Mouse (Mus musculus): ENCODE results near the gene Foxn3. TPM values are rescaled to one million over a fixed set of nuclear protein-coding genes. Genes with fewer than 3 reads are reported as not detected.

Gene Foxn3
- polyA plus RNA-seq, 1 experiment from 2014 or later, result 111 TPM

DNA sequence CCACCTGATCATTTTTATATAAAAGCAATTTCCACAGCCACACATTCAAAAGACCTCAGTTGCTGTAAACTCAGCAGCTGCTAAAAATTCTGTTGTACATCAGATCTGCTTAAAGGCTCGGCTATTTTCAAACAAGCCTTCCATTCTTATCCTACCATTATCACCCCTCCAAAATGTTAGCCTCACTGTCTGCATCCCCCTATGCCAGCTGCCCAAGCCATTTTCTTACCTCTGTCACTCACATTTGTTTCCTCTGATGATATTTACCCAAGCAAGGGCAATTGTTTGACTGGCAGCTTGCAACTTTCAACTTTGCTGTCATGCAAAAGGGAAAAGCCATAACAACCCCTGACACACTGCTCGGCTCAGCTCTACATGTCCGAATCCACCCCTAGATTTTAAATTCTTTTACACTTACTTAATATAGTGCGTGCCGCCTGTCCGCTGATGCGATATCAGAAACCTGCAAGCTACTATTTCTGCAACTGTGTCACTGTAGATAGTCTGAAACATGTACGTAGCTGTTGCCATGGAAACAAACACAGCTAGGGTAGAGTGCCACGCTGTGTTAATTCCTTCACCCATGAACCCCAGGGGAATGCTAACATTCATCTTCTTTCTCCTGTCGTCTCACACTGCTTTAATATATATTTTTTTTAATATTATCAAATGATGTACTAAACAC lies 105.7 kb downstream of the Foxn3 start:
- Histone ChIP-seq H3K27ac (no peak overlapping the region), H3K4me3 (no peak overlapping the region), H3K9ac (no peak overlapping the region), H3K4me2 (no peak overlapping the region), H3K9me3 (no peaks in the 10 kb centered on the region), H3K27me3 (no peaks in the 10 kb centered on the region), H3K36me3 (no peaks in the 10 kb centered on the region), H3K4me1 (peaks cover 7% of the 10 kb centered on the region; the same call in 1 of the 2 replicates)
- ATAC-seq (ENCODE audit: insufficient number of reproducible peaks, insufficient read depth, low FRiP score, low TSS enrichment, low read depth), result no peak
- WGBS, result 72% methylated on average over 10 of the region's 10 CpGs

DNA sequence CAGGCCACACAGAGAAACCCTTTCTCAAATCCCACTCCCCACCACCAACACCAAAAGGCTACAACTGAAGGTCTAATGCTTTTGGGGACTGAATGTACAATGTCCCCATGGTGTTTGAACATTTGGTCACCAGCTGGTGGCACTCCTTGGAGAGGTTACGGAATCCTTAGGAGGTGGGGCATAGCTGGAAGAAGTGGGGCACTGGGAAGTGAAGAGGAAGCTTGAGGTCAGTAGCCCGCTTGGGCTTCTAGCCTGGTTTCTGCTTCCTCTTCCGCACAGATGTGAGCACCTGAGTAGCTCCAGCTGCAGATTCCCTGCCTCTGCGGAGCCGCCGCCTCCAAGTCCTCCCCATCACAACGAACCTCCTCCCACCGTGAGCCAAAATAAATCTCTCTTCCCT lies 107.8 kb downstream of the Foxn3 start:
- WGBS, result 87% methylated on average over 8 of the region's 8 CpGs
- ATAC-seq (ENCODE audit: insufficient number of reproducible peaks, insufficient read depth, low FRiP score, low TSS enrichment, low read depth), result no peak
- Histone ChIP-seq H3K36me3 (no peaks in the 10 kb centered on the region), H3K9ac (no peak overlapping the region), H3K9me3 (no peaks in the 10 kb centered on the region), H3K27ac (no peak overlapping the region), H3K4me1 (peaks cover 7% of the 10 kb centered on the region; the same call in 1 of the 2 replicates), H3K4me2 (no peak overlapping the region), H3K4me3 (no peak overlapping the region), H3K27me3 (no peaks in the 10 kb centered on the region)

DNA sequence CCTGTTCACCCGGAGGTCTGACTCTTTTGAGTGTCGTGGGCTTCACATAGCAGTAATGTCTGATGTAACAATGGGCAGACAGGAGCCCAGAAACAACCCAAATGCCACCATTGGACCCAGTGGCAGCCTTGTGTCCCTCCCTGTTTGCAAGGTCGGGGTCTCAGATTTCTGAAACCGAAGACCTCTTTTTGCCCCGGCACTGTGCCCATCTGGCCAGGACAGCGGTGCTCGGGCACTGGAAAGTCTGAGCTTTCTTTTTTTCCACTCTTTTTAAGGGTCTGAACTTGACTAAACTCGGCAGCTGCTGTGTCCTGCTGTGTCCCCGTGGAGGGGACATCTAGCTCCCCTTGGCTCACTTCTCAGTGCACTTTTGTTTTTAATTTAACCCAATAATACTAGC lies 109.0 kb downstream of the Foxn3 start:
- Histone ChIP-seq H3K27me3 (no peaks in the 10 kb centered on the region), H3K4me1 (peaks cover 7% of the 10 kb centered on the region; the same call in 1 of the 2 replicates), H3K9ac (no peak overlapping the region), H3K36me3 (no peaks in the 10 kb centered on the region), H3K4me3 (no peak overlapping the region), H3K4me2 (no peak overlapping the region), H3K9me3 (no peaks in the 10 kb centered on the region), H3K27ac (no peak overlapping the region)
- WGBS, result 50% methylated on average over 9 of the region's 9 CpGs
- ATAC-seq (ENCODE audit: insufficient number of reproducible peaks, insufficient read depth, low FRiP score, low TSS enrichment, low read depth), result no peak

DNA sequence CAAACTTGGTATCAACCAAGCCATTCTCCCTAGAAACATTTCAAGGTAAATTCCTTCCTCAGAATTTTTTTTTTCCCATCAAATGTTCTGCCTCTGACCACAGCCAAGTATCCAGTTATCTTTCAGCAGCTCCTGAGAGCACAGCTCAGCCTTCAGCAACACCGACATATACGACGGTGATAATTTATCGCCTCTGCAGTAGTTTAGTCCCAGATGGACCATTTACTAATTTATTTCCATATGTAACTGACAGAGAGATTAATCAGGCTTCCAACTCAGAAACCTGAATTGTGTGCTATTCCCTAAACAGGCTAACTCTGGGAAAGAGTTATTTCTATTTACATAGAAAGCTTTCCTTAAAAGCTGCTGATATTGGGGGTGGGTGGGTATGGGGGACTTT lies 109.6 kb downstream of the Foxn3 start:
- H3K9me3 ChIP-seq, result no peaks in the 10 kb centered on the region
- H3K27ac ChIP-seq, result no peak overlapping the region
- H3K36me3 ChIP-seq, result no peaks in the 10 kb centered on the region
- no peak overlapping the region for H3K4me2 ChIP-seq
- H3K4me1 ChIP-seq, result peaks cover 7% of the 10 kb centered on the region; the same call in 1 of the 2 replicates
- no peak overlapping the region for H3K9ac ChIP-seq
- 81% methylated on average over 4 of the region's 4 CpGs for whole genome bisulfite sequencing
- H3K4me3 ChIP-seq, result no peak overlapping the region
- ATAC-seq (ENCODE audit: insufficient number of reproducible peaks, insufficient read depth, low FRiP score, low TSS enrichment, low read depth), result no peak
- H3K27me3 ChIP-seq, result no peaks in the 10 kb centered on the region

DNA sequence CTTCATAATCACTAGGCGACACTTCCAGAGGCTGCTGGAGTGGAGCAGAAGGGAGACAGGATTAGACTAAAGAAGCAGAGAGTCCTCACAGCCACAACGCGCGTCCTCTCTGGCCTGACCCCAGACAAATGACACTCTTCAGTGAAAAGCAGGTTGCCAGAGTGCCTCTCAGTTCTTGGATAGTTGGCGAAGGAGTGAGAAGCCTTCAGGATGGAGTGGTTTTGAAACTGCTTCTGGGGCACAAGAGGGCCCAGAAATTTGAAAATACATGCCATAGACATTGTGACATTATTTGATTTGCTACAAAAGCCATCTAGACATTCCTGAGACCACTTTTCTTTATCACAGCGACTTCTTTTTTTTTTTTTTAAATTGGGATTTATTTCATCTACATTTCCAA lies 113.3 kb downstream of the Foxn3 start:
- H3K27me3 ChIP-seq, result no peaks in the 10 kb centered on the region
- H3K36me3 ChIP-seq, result no peaks in the 10 kb centered on the region
- WGBS, result 96% methylated on average over 6 of the region's 6 CpGs
- H3K4me2 ChIP-seq, result no peak overlapping the region
- no peak for ATAC-seq (ENCODE audit: insufficient number of reproducible peaks, insufficient read depth, low FRiP score, low TSS enrichment, low read depth)
- H3K9ac ChIP-seq, result no peak overlapping the region
- H3K9me3 ChIP-seq, result no peaks in the 10 kb centered on the region
- H3K4me3 ChIP-seq, result no peak overlapping the region
- H3K27ac ChIP-seq, result no peak overlapping the region
- peaks cover 8% of the 10 kb centered on the region for H3K4me1 ChIP-seq

DNA sequence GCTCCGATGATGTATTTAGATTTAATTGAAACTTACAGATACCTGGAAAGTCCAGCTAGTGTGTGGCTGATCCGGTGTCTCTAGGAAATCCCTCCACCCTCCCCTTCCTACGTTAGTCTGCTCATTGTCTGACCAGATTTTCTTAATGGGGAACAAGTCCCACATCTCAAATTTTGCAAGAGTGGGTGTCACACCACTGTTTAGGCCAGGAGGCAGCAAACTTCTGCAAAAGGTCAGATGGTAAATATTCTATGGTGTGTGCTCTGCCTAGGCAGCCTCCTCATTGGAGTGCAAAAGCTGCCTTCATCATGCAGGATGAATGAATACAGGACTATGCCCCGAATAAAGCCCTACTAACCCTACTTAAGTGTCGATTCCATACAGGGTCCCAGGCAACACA lies 115.6 kb downstream of the Foxn3 start:
- no peak for ATAC-seq (ENCODE audit: insufficient number of reproducible peaks, insufficient read depth, low FRiP score, low TSS enrichment, low read depth)
- H3K27me3 ChIP-seq, result no peaks in the 10 kb centered on the region
- H3K4me3 ChIP-seq, result no peak overlapping the region
- no peaks in the 10 kb centered on the region for H3K36me3 ChIP-seq
- H3K4me1 ChIP-seq, result peaks cover 19% of the 10 kb centered on the region
- no peaks in the 10 kb centered on the region for H3K9me3 ChIP-seq
- WGBS, result 83% methylated on average over 5 of the region's 5 CpGs
- H3K9ac ChIP-seq, result no peak overlapping the region
- no peak overlapping the region for H3K4me2 ChIP-seq
- H3K27ac ChIP-seq, result no peak overlapping the region

DNA sequence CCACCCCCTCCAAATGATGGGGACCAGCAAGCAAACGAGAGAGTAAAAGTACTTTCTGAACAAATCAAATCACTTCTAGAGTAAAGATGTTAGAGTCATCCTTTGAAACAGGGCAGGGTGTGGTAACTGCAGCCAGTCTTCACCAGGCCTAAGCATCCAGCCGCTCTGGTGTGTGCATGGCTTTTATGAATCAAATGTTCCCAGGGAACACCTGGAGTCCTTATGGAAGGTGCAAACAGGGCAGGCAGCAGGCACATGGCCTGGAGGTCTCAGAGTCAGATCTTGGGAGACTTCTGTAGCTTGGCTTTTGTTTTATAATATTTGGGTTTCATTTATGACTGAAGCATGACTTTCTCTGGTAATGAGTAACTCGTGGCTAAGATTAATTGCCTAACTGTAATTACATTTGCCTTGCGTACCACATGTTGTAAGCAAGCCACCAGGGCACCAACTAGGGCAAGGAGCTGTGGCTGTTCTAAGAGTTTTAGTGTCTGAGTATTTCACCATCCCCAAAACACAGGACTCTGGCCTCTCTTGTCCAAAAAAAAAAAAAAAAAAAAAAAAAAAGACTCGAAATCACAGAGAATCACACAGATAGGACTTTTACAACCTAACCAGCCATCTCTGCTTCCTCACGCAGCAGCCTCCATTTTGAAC lies 118.2 kb downstream of the Foxn3 start:
- no peak overlapping the region for H3K4me2 ChIP-seq
- H3K4me3 ChIP-seq, result no peak overlapping the region
- no peaks in the 10 kb centered on the region for H3K36me3 ChIP-seq
- H3K27ac ChIP-seq, result peak overlapping the region; percentile 28; the same call in 1 of the 2 replicates
- no peaks in the 10 kb centered on the region for H3K27me3 ChIP-seq
- H3K4me1 ChIP-seq, result peaks cover 19% of the 10 kb centered on the region
- WGBS, result 57% methylated on average over 6 of the region's 6 CpGs
- H3K9ac ChIP-seq, result no peak overlapping the region
- ATAC-seq (ENCODE audit: insufficient number of reproducible peaks, insufficient read depth, low FRiP score, low TSS enrichment, low read depth), result no peak
- H3K9me3 ChIP-seq, result no peaks in the 10 kb centered on the region

DNA sequence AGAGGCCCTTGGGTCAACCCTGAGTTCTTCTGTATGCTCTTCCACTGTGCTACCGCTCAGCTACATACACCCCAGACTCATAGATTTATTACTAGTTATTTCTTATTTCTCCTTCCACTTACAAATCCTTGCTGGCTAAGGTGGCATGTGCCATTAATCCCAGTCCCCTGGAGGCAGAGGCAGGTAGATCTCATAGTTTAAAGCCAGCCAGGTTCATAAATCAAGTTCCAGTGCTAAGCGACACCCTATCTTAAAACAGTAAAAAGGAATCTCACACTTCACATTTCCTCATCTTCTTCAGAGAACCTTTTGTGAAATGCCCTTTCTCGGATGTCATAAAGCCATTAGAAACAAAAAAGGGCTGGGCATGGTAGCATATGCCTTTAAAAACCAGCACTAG lies 120.6 kb downstream of the Foxn3 start:
- Histone ChIP-seq H3K9ac (no peak overlapping the region), H3K9me3 (no peaks in the 10 kb centered on the region), H3K4me3 (no peak overlapping the region), H3K36me3 (no peaks in the 10 kb centered on the region), H3K27ac (no peak overlapping the region), H3K4me1 (peaks cover 19% of the 10 kb centered on the region), H3K27me3 (no peaks in the 10 kb centered on the region), H3K4me2 (no peak overlapping the region)
- ATAC-seq (ENCODE audit: insufficient number of reproducible peaks, insufficient read depth, low FRiP score, low TSS enrichment, low read depth), result no peak
- 90% methylated on average over 3 of the region's 3 CpGs for WGBS

DNA sequence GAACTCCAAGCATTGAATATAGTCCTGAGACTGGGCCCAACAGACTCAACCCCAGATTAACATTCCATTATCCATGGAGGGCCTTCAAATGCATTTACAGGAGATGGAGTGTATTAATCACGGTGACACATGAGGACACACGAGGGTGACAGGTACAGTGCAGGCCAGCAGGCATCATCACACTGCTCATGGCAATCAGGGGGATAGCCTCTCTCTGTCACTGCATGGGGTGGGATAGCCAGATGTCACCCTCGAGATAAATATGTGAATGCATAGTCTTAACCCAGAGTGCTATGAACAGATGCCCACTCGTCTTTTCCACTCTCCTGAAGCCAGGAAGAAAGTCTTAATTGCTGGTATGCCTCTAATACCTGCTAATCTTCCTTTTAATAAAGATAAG lies 122.4 kb downstream of the Foxn3 start:
- Histone ChIP-seq H3K27me3 (no peaks in the 10 kb centered on the region), H3K4me2 (no peak overlapping the region), H3K27ac (no peak overlapping the region), H3K9me3 (no peaks in the 10 kb centered on the region), H3K4me1 (peaks cover 15% of the 10 kb centered on the region), H3K9ac (no peak overlapping the region), H3K36me3 (no peaks in the 10 kb centered on the region), H3K4me3 (no peak overlapping the region)
- WGBS, result 68% methylated on average over 4 of the region's 4 CpGs
- no peak for ATAC-seq (ENCODE audit: insufficient number of reproducible peaks, insufficient read depth, low FRiP score, low TSS enrichment, low read depth)

DNA sequence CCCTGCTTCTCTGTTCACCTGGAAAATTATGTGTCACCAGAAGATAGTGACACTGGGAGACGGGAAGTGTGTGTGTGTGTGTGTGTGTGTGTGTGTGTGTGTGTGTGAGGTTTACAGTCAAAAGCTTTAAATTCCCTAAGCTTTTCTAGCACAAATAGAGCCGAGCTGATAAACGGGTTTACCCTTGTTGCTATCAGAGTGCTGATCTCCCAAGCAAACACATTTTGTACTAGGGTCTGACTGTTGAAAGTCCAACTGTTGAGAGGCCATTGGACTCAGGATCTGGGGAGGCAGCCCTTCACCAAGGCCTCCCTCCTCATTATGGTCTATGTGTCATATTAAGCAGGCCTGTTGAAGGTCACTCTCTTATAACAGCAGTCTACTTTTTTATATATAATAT lies 123.4 kb downstream of the Foxn3 start:
- no peak for ATAC-seq (ENCODE audit: insufficient number of reproducible peaks, insufficient read depth, low FRiP score, low TSS enrichment, low read depth)
- 75% methylated on average over 3 of the region's 3 CpGs for WGBS

DNA sequence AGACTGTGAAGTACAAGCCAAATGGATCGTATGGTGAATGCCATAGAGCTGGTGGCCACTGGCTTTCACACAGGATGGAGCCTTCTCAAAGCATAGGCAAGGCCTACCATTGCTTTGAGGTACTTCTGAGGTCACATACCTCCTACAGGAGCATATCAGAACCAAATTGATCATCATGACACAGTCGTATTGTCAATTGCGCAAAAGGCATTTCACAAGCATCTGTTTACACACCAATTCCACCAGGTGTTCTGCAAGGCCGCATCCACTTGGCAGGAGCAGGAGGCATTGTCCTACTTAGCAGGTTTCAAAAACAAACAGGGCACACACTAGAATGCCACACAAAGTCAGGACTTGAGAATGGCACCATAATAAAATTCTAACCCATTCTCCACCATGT lies 128.2 kb downstream of the Foxn3 start:
- Histone ChIP-seq H3K9ac (no peak overlapping the region), H3K27ac (no peak overlapping the region), H3K4me3 (no peak overlapping the region), H3K36me3 (no peaks in the 10 kb centered on the region), H3K4me2 (no peak overlapping the region), H3K27me3 (no peaks in the 10 kb centered on the region), H3K9me3 (no peaks in the 10 kb centered on the region), H3K4me1 (no peaks in the 10 kb centered on the region)
- no peak for ATAC-seq (ENCODE audit: insufficient number of reproducible peaks, insufficient read depth, low FRiP score, low TSS enrichment, low read depth)
- WGBS, result 95% methylated on average over 4 of the region's 4 CpGs

More for the DNA sequence above, 123.4 kb downstream of the Foxn3 start:
- Histone ChIP-seq H3K4me3 (no peak overlapping the region), H3K9ac (no peak overlapping the region), H3K4me2 (no peak overlapping the region), H3K36me3 (no peaks in the 10 kb centered on the region), H3K4me1 (peaks cover 10% of the 10 kb centered on the region), H3K27ac (no peak overlapping the region), H3K27me3 (no peaks in the 10 kb centered on the region), H3K9me3 (no peaks in the 10 kb centered on the region)

DNA sequence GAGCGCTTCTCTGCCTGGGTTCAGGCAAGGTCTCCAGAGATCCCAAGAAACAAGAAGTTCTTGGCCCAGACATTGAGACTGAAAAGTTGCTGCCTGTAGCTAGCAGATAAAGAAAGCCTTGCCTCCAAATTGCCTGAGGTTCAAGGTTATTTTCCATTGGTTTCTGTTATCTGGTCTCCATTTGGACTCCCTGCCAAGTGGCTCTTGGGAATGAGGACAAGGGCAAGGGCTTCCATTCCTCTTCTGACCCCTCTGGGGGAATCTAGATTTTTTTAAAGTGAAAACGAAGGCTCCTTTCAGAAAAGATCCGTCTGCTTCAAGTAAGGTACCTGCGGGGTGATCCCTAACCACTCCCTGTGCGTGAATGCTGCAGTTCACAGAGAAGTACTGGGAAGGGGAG lies 130.0 kb downstream of the Foxn3 start:
- H3K9me3 ChIP-seq, result no peaks in the 10 kb centered on the region
- H3K27ac ChIP-seq, result no peak overlapping the region
- H3K4me2 ChIP-seq, result no peak overlapping the region
- no peaks in the 10 kb centered on the region for H3K4me1 ChIP-seq
- no peaks in the 10 kb centered on the region for H3K27me3 ChIP-seq
- no peaks in the 10 kb centered on the region for H3K36me3 ChIP-seq
- WGBS, result 87% methylated on average over 5 of the region's 5 CpGs
- ATAC-seq (ENCODE audit: insufficient number of reproducible peaks, insufficient read depth, low FRiP score, low TSS enrichment, low read depth), result no peak
- no peak overlapping the region for H3K9ac ChIP-seq
- no peak overlapping the region for H3K4me3 ChIP-seq
